In the genomic region with DNA sequence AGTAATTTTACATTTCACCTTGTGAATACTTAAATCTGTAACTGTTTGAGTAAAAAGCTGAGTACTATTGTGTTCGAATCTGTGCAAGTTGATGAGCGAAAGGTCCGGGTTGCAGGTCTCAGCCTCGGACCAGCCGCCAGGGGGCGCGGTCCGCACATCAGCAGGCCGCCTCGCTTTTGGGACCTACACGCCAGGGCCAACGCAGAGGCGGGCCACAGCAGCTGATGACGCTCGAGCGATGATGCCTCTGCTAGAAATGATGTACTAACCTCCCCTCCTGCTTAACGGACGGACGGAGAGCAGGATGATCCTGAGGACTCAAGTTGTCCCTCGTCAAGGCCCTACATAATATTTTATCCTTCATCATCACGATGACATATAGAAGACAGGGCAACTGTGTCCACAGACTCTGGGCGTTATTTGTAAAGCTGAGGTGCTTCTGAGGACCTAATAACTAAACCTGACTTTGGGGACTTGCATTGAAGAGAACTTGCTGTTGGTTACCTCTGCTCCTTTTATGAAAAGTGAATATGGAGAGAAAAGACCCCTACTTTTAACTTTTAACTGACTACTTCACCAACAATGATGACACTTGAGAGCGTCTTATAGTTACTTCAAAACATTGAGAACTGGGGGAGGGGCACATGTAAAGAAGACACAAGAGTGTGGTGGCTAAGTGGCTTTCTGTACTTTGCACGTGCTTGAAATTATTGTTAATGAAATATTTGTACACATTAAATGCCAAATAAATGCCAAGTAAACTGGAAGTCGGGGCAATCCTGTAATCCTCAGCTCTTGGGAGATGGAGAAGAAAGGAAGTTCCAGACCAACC, we compare ENCODE assay signal across 8 mouse cellular contexts. TPM values are rescaled to one million over a fixed set of nuclear protein-coding genes. Genes with fewer than 3 reads are reported as not detected.
A peak's percentile ranks its signal among the peaks of the same experiment; 100 is the strongest.
DNase-seq lines count a peak whose midpoint lies in the region; ATAC-seq lines count a peak whose summit lies in the region.

No protein-coding gene starts in this region.

- peak overlapping the region; percentile 51 for H3K9ac ChIP-seq in intestine, embryonic 16.5 days (ENCODE audit: low read depth, low read length)

- H3K9me3 ChIP-seq in intestine, embryonic 16.5 days (ENCODE audit: control insufficient read depth, low read length) = no peaks in the 10 kb centered on the region

- H3K27ac ChIP-seq in intestine, embryonic 16.5 days (ENCODE audit: low read length) = no peak overlapping the region; the same call in 1 of the 2 replicates

- ATAC-seq in intestine, embryonic 16.5 days = peak; percentile 79
- ATAC-seq in megakaryocyte-erythroid progenitor cell, adult 5-6 weeks (replicated peaks; ENCODE audit: low FRiP score, low TSS enrichment, poor library complexity, severe bottlenecking) = peak; percentile 84

- peak; percentile 80 for DNase-seq in ovary, adult 18-20 months (ENCODE audit: low spot score)
- no peak for DNase-seq in ovary, postnatal 10 days (ENCODE audit: low spot score)
- DNase-seq in embryo, embryonic 9.5 days (ENCODE audit: extremely low spot score) = peak; percentile 90
- DNase-seq in gastrocnemius, postnatal 4 days (ENCODE audit: low spot score in 2 of 2) = peak; percentile 79 to 88
- peak; percentile 90 to 93 for DNase-seq in left cerebral cortex, postnatal 25 days (ENCODE audit: low spot score in 2 of 2)
- peak; percentile 81 to 90 for DNase-seq in right cerebral cortex, postnatal 36 days (ENCODE audit: low spot score in 2 of 2)

- intact Hi-C loops in left cerebral cortex, postnatal 25 days (cut with DNase I) = loop anchor here (1.0 kb wide), 1 partner anchor 100 kb away; no protein-coding TSS in a partner anchor

- 0 out of 2 replicates have a peak, but pooled peaks cover 10% of the 10 kb centered on the region for H3K36me3 ChIP-seq in intestine, embryonic 16.5 days (ENCODE audit: control insufficient read depth, insufficient read depth, low read length)

- WGBS in intestine, embryonic 16.5 days = 2% methylated on average over 25 of the region's 25 CpGs

- peak overlapping the region; percentile 71 for H3K4me2 ChIP-seq in intestine, embryonic 16.5 days (ENCODE audit: low read depth, low read length)

- no peaks in the 10 kb centered on the region for H3K27me3 ChIP-seq in intestine, embryonic 16.5 days (replicated peaks; ENCODE audit: control insufficient read depth, insufficient read depth, low read length)

- peaks cover 15% of the 10 kb centered on the region for H3K4me1 ChIP-seq in intestine, embryonic 16.5 days (ENCODE audit: control insufficient read depth, insufficient read depth, low read length)

- H3K4me3 ChIP-seq in intestine, embryonic 16.5 days (ENCODE audit: low read length) = peak overlapping the region; percentile 47

RNA-seq across cellular contexts. Expression of a gene that starts 1.0 kb away (rescaled TPM):
- 1 to 10 TPM; 6.2 to 6.6 TPM for total RNA-seq in gastrocnemius, postnatal 4 days (2021)
- polyA plus RNA-seq in intestine, embryonic 16.5 days (2015; fragmentation: Nextera tagmentation; extraction: Ambion mirVana) = 10.2 and 11.2 TPM in 2 replicates
- 1 to 10 TPM; 8.3 to 8.9 TPM for total RNA-seq in left cerebral cortex, postnatal 25 days (2021)
- total RNA-seq in megakaryocyte-erythroid progenitor cell, adult 5-6 weeks (2014; fragmentation: Nextera tagmentation) = 8.0 and 10.7 TPM in 2 replicates
- 12.8 and 13.7 TPM in 2 replicates for total RNA-seq in megakaryocyte-erythroid progenitor cell, adult 5-6 weeks (2017)

RNA-seq across cellular contexts. Expression of a gene that starts 41.0 kb away (rescaled TPM):
- not detected for total RNA-seq in gastrocnemius, postnatal 4 days (2021)
- 0.07 and 0.11 TPM in 2 replicates for polyA plus RNA-seq in intestine, embryonic 16.5 days (2015; fragmentation: Nextera tagmentation; extraction: Ambion mirVana)
- total RNA-seq in left cerebral cortex, postnatal 25 days (2021) = not detected
- total RNA-seq in megakaryocyte-erythroid progenitor cell, adult 5-6 weeks (2014; fragmentation: Nextera tagmentation) = not detected in 2 replicates
- total RNA-seq in megakaryocyte-erythroid progenitor cell, adult 5-6 weeks (2017) = not detected in 2 replicates

RNA-seq across cellular contexts. Expression of a gene that starts 55.7 kb away (rescaled TPM):
- 10 to 100 TPM; 17.8 to 20.8 TPM for total RNA-seq in gastrocnemius, postnatal 4 days (2021)
- polyA plus RNA-seq in intestine, embryonic 16.5 days (2015; fragmentation: Nextera tagmentation; extraction: Ambion mirVana) = 30.1 and 31.7 TPM in 2 replicates
- total RNA-seq in left cerebral cortex, postnatal 25 days (2021) = 10 to 100 TPM; 35.1 to 36.5 TPM
- total RNA-seq in megakaryocyte-erythroid progenitor cell, adult 5-6 weeks (2014; fragmentation: Nextera tagmentation) = 16.0 and 23.2 TPM in 2 replicates
- total RNA-seq in megakaryocyte-erythroid progenitor cell, adult 5-6 weeks (2017) = 64.7 and 75.8 TPM in 2 replicates
